Mouse (Mus musculus) hindbrain, embryonic 11.5 days (tissue): ENCODE measurements around the gene Samm50. TPM values are rescaled to one million over a fixed set of nuclear protein-coding genes. Genes with fewer than 3 reads are reported as not detected.
A peak's percentile ranks its signal among the peaks of the same experiment; 100 is the strongest.

Experiments
- ATAC-seq: fragments of 200-750 bp; cut with Nextera tagmentation; 2 replicates; pipeline ENCODE4 v1.8.0; 2017; ENCODE audit warnings: mild to moderate bottlenecking, moderate TSS enrichment, moderate library complexity; ENCODE audit not compliant: low FRiP score
- DNase-seq: peaks from one replicate; pipeline ENCODE4 v3.0.0-alpha.2; 2015; ENCODE audit warnings: low spot score
- H3K27ac ChIP-seq: fragments of 300-500 bp; sonication (generic); 2 replicates; pipeline ENCODE4 v1.5.1; 2014; ENCODE audit warnings: mild to moderate bottlenecking, low read depth, low read length
- H3K27me3 ChIP-seq: fragments of 300-500 bp; sonication (generic); 2 replicates; pipeline ENCODE4 v1.6.1; 2014; ENCODE audit warnings: mild to moderate bottlenecking, low read length, moderate library complexity, mixed read lengths; ENCODE audit not compliant: control insufficient read depth, insufficient read depth
- H3K36me3 ChIP-seq: fragments of 300-500 bp; sonication (generic); 2 replicates; pipeline ENCODE4 v1.6.1; 2014; ENCODE audit warnings: mild to moderate bottlenecking, low read length, moderate library complexity, mixed read lengths; ENCODE audit not compliant: control insufficient read depth, insufficient read depth
- H3K4me1 ChIP-seq: fragments of 300-500 bp; sonication (generic); replicated peaks from 2 replicates; pipeline ENCODE4 v1.6.1; 2014; ENCODE audit warnings: low read length, mixed read lengths; ENCODE audit not compliant: control insufficient read depth, insufficient read depth
- H3K4me2 ChIP-seq: fragments of 300-500 bp; sonication (generic); replicated peaks from 2 replicates; pipeline ENCODE4 v1.6.1; 2014; ENCODE audit warnings: mild to moderate bottlenecking, low read depth, low read length
- H3K4me3 ChIP-seq: fragments of 300-500 bp; sonication (generic); 2 replicates; pipeline ENCODE4 v1.5.1; 2014; ENCODE audit warnings: low read depth, low read length
- H3K9ac ChIP-seq: fragments of 300-500 bp; sonication (generic); 2 replicates; pipeline ENCODE4 v1.6.1; 2014; ENCODE audit warnings: low read depth, low read length
- H3K9me3 ChIP-seq: fragments of 300-500 bp; sonication (generic); 2 replicates; pipeline ENCODE4 v1.6.1; 2016; ENCODE audit warnings: low read length; ENCODE audit not compliant: control insufficient read depth
- WGBS: fragments of 180-500 bp; shearing (Covaris S2); extraction: QIAGEN DNeasy Blood & Tissue Kit; methylation state at CpG from one replicate; pipeline ENCODE4 v1.1.7; 2014; 5-methylcytosine and 5-hydroxymethylcytosine counted together
- polyA plus RNA-seq: library from polyadenylated mRNA; unstranded; fragments of >200 nt; fragmentation: Nextera tagmentation; extraction: Ambion mirVana; gene quantifications from 2 replicates; pipeline ENCODE4 v1.2.1, GENCODE M21; 2014

Samm50 gene
- polyA plus RNA-seq, 1 experiment from 2014 or later, result 66.7 TPM

DNA sequence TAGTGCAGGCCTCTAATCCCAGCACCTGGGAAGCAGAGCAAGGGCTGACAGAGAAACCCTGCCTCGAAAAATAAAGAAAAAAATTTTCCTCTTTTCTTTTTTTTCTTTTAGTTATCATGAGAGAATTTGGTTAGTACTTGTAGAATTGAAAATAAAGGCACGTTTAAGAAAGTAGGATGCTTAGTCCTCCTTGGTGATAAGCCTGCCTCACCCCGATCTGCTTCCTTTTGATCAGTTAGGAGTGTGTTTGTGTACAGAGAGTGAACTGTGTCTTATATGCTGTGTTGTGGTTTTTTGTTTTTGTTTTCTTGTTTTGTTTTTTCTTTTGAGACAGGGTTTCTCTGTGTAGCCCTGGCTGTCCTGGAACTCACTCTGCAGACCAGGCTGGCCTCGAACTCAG is 15.3 kb downstream of the Samm50 start:
- peaks cover 11% of the 10 kb centered on the region for H3K36me3 ChIP-seq
- H3K27me3 ChIP-seq, result no peaks in the 10 kb centered on the region
- H3K4me1 ChIP-seq, result no peaks in the 10 kb centered on the region
- H3K9ac ChIP-seq, result no peak overlapping the region
- H3K27ac ChIP-seq, result no peak overlapping the region
- 94% methylated on average over 4 of the region's 4 CpGs for WGBS
- H3K9me3 ChIP-seq, result no peaks in the 10 kb centered on the region
- no peak for ATAC-seq
- no peak overlapping the region for H3K4me2 ChIP-seq
- no peak for DNase-seq
- no peak overlapping the region for H3K4me3 ChIP-seq

DNA sequence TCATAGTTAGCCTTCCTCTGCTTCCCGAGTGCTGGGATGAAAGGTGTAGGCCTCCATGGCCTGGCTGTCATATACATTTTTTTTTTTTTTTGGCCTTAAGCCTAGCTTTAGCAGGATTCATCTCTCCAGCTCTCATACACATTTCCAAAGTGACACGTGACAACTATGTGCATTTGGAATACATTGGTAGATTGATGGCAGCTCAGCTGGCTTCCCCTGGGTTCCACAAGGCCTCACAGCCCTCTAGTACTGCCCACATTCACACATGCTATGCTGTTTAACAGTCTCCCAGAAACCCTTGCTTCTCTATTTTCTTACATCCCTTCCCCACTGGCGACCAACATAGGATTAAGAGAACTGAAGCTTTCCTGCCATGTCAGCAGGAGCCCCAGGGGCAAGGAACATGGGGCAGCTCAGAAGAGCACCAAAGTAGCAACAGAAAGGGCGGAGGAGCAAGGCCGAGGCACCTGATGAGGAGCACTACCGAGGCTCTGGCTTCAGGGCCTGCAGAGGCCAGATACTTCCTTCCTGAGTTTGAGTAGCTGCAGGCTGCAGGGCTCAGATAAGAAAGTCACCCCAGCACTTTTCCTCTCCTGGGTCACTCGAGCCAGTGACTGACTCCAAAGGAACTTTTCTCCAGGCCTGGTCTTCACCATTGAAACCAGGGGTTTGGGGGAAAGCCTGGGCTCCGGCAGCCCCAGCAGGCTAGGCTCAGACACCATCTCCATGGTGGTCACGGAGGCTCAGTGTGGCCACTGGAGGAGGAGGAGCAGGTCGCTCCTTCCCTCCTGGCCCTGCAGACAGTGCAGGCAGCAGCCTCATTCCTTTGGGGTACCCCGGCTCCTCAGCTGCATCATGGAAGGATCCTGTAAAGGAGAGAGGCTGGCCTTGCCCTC is 17.7 kb downstream of the Samm50 start:
- DNase-seq (no peak), ATAC-seq (no peak)
- Histone ChIP-seq H3K4me2 (no peak overlapping the region), H3K9me3 (no peaks in the 10 kb centered on the region), H3K9ac (no peak overlapping the region), H3K27me3 (no peaks in the 10 kb centered on the region), H3K27ac (no peak overlapping the region), H3K4me1 (no peaks in the 10 kb centered on the region; the same call in 1 of the 2 replicates), H3K4me3 (no peak overlapping the region), H3K36me3 (peaks cover 11% of the 10 kb centered on the region)
- 87% methylated on average over 11 of the region's 11 CpGs for WGBS

DNA sequence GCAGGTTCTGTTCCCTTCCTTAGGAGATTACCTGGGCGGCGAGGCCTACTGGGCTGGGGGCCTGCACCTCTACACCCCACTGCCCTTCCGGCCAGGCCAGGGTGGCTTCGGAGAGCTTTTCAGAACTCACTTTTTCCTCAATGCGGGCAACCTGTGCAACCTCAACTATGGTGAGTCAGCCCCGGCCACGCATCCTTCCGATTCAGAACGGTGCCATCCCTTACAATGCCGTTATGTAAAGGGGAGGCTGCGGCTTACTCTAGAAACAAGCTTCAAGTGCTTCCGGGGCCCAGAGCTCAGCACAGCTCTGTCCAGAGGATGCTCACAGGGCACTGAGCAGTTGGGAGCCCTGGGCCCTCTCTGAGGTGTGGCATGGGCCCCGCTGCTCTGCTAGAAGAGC is 18.4 kb downstream of the Samm50 start:
- no peak for ATAC-seq
- DNase-seq, result no peak
- Histone ChIP-seq H3K36me3 (peaks cover 11% of the 10 kb centered on the region), H3K4me2 (no peak overlapping the region), H3K4me1 (no peaks in the 10 kb centered on the region; the same call in 1 of the 2 replicates), H3K9ac (no peak overlapping the region), H3K27me3 (no peaks in the 10 kb centered on the region), H3K9me3 (no peaks in the 10 kb centered on the region), H3K27ac (no peak overlapping the region), H3K4me3 (no peak overlapping the region)
- 94% methylated on average over 13 of the region's 13 CpGs for WGBS

DNA sequence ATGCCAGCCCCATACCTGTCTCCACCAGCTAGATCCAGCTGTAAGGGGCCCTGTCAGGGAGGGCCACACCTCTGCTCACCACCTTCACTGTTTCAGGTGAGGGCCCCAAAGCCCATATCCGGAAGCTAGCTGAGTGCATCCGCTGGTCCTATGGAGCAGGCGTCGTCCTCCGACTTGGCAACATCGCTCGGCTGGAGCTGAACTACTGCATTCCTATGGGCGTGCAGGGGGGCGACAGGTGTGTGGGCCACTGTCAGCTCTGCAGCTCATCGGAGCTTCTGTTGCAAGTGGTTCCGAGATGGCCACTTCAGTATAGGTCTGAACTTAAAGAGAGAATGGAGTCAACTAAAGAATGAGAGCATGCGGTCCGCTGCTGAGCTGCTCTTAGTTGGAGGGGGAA is 18.9 kb downstream of the Samm50 start:
- H3K36me3 ChIP-seq, result peaks cover 11% of the 10 kb centered on the region
- no peak overlapping the region for H3K4me3 ChIP-seq
- ATAC-seq (no peak), DNase-seq (no peak)
- H3K9me3 ChIP-seq, result no peaks in the 10 kb centered on the region
- no peak overlapping the region for H3K4me2 ChIP-seq
- H3K27me3 ChIP-seq, result no peaks in the 10 kb centered on the region
- H3K4me1 ChIP-seq, result no peaks in the 10 kb centered on the region; the same call in 1 of the 2 replicates
- WGBS, result 90% methylated on average over 13 of the region's 13 CpGs
- H3K27ac ChIP-seq, result no peak overlapping the region
- H3K9ac ChIP-seq, result no peak overlapping the region

- Histone ChIP-seq H3K36me3 (peaks cover 7% of the 10 kb centered on the region), H3K27me3 (no peaks in the 10 kb centered on the region), H3K9ac (no peak overlapping the region), H3K4me2 (no peak overlapping the region), H3K4me1 (no peaks in the 10 kb centered on the region; the same call in 1 of the 2 replicates), H3K4me3 (no peak overlapping the region), H3K9me3 (no peaks in the 10 kb centered on the region), H3K27ac (no peak overlapping the region)
- DNase-seq, result no peak
- 75% methylated on average over 4 of the region's 4 CpGs for WGBS
- ATAC-seq, result no peak; the same call in 1 of the 2 replicates
Measured at GRCm38 (mm10) chr15:84211564-84211963, 19.5 kb downstream of the Samm50 start.

DNA sequence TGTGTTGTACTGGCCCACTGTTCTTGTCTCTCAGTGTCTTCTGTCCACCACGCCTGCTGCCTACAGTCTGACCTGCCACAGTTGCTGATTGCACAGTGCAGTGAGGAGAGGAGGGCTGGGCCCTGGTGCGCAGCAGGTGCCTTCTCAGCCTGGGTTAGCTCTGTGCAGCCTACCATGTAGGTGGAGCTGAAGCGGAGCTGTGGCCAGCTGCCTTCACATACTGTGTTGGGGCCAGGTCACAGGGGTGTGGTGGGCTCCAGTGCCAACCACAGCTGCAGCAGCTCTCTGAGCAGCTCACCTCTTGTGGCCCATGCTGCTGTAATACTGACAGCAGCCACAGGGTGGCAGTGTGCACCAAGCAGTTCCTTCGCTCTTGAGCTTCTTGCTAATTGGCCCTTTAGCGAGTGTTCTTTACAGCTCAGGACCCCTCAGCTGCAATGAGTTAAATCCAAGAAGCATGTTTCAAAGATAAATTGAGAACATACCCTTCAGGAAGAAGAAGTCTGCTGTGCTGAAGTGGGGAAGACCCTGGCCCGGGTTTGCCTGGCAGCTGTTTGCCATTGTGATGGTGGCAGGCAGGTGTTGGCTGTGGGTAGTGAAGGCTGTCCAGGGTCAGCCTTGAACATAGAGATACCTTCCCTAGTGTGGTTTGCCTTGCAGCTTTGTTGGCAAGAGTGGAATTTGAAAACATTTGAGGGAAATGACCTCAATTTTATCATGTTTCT is 20.2 kb downstream of the Samm50 start:
- H3K36me3 ChIP-seq, result peaks cover 4% of the 10 kb centered on the region; the same call in 1 of the 2 replicates
- WGBS, result 45% methylated on average over 6 of the region's 6 CpGs
- no peak overlapping the region for H3K4me2 ChIP-seq
- ATAC-seq (peak; percentile 61), DNase-seq (peak; percentile 96)
- H3K4me1 ChIP-seq, result peaks cover 2% of the 10 kb centered on the region; the same call in 1 of the 2 replicates
- H3K27me3 ChIP-seq, result no peaks in the 10 kb centered on the region
- H3K9me3 ChIP-seq, result no peaks in the 10 kb centered on the region
- no peak overlapping the region for H3K4me3 ChIP-seq
- no peak overlapping the region for H3K27ac ChIP-seq
- no peak overlapping the region for H3K9ac ChIP-seq

DNA sequence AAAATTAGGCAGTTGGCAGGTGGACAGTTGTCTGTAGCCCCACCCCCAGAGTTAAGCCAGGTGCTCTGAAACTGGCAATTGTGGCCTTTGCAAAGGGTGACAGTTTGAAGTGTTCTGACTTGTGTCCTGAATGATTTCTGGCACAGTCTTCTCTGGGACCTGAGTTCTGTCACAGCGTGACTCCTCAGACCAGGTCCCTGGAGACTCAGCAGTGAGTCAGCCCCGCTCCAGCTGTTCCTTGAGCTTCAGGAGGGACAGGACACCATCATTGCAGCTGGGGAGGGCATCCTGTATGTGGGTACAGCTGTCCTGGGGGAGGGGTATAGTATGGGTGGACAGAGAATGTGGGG is 20.7 kb downstream of the Samm50 start:
- WGBS, result 85% methylated on average over 2 of the region's 2 CpGs
- no peak overlapping the region for H3K9ac ChIP-seq
- no peak for DNase-seq
- H3K4me3 ChIP-seq, result no peak overlapping the region
- peaks cover 5% of the 10 kb centered on the region; the same call in 1 of the 2 replicates for H3K4me1 ChIP-seq
- peaks cover 3% of the 10 kb centered on the region; the same call in 1 of the 2 replicates for H3K36me3 ChIP-seq
- no peak for ATAC-seq
- no peaks in the 10 kb centered on the region for H3K9me3 ChIP-seq
- H3K27me3 ChIP-seq, result no peaks in the 10 kb centered on the region
- H3K4me2 ChIP-seq, result no peak overlapping the region
- no peak overlapping the region for H3K27ac ChIP-seq

DNA sequence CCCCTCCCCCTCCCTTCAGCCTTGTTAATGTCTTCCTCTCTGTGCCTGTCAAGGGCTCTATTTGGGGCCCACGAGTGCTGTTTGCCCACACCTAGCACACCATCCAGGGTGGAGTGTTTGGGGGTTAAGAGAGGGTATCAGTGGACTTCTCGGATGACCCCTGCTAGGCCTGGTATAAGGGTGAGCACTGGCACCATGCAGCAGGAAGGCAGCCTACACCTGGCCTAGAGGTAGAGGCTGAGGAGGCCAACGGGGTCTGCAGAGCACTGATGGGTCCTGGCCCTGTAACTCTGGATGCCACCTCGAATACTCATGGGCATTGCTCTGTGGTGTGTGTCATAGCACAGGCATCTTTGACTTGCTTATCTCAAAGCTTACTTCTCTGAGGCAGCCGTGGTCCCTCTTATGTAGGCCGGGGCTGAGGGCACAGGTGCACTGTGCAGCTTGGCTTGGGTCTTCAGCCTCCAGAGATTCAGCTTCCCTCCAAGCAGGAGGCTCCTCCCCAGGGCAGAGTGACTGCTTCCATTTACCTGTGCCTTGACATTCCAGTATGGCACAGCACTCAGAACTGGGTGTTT is 21.2 kb downstream of the Samm50 start:
- no peak overlapping the region for H3K9ac ChIP-seq
- no peak overlapping the region for H3K4me2 ChIP-seq
- no peaks in the 10 kb centered on the region; the same call in 1 of the 2 replicates for H3K36me3 ChIP-seq
- H3K9me3 ChIP-seq, result no peaks in the 10 kb centered on the region
- H3K4me3 ChIP-seq, result no peak overlapping the region
- H3K27me3 ChIP-seq, result no peaks in the 10 kb centered on the region
- ATAC-seq (no peak), DNase-seq (no peak)
- 95% methylated on average over 6 of the region's 6 CpGs for WGBS
- no peak overlapping the region for H3K27ac ChIP-seq
- peaks cover 9% of the 10 kb centered on the region for H3K4me1 ChIP-seq
